Mouse (Mus musculus): ENCODE measurements at regions not wholly inside any gene's neighbourhood (a gene's known extent, or its start where the extent isn't known, plus 50 kb on each side); places are given as distances from the start of the nearest gene placed in this dataset.

DNA sequence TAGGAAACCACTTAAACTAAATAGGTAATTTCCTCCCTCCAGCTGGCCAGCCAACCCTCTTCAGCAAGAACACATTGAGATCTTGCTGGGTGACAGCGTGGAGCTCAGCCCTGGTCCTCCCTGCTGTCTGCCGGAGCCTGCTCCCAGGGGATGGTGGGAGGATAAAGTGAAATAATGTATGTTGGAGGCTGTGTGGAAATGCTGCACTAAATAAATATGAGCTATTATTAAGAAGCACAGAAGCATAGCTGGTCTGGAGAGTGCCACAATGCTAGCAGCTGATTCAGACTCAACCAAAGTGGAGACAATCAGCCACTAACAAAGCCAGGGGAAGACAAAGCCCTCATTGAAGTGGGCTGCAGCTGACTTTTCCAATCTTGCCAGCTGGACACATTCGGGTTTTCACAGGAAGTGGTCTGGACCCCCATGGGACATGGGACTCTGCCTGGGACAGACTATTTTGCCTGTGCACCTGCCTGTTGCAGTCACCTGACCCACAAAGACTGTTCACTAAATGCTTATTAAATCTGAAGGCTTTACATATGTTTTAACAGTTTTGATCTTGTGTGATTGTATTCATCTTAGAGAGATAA is 248.3 kb downstream of the Emp1 start:
- WGBS, result 70% methylated on average over 3 of the region's 3 CpGs
- Histone ChIP-seq H3K4me3 (ENCODE audit: low read depth, low read length) (no peak overlapping the region), H3K9me3 (ENCODE audit: control insufficient read depth, low read length) (no peaks in the 10 kb centered on the region), H3K27me3 (ENCODE audit: control insufficient read depth, insufficient read depth, low read length) (no peaks in the 10 kb centered on the region), H3K4me2 (ENCODE audit: low read depth) (no peak overlapping the region), H3K4me1 (ENCODE audit: control insufficient read depth, insufficient read depth, low read length) (no peaks in the 10 kb centered on the region), H3K9ac (ENCODE audit: low read length) (no peak overlapping the region), H3K27ac (ENCODE audit: low read depth, low read length) (no peak overlapping the region), H3K36me3 (ENCODE audit: control insufficient read depth, insufficient read depth, low read length) (no peaks in the 10 kb centered on the region)
- DNase-seq (ENCODE audit: low spot score) (peak; percentile 13), ATAC-seq (ENCODE audit: insufficient read depth, low FRiP score, low TSS enrichment) (no peak)

DNA sequence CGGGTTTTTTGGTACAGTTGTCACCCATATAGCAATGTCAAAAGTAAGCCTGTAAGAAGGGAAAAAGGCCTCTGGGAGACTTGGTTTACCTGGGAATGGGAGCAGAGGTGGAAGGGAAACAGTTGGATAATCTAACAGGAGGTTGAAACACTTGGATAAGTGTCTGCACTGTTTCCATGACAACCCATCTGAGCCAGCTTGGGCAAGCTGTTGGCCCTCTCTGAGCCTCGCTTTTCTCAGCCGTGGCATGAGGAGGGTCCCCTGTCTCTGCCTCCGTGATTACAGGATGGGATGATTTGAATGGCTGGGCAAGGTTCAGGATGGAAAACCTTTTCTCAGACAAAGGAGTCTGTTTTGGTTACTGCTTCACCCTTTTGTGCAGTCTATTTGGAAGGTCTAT is 265.6 kb downstream of the Emp1 start:
- no peak overlapping the region for H3K4me3 ChIP-seq (ENCODE audit: low read depth, low read length)
- H3K36me3 ChIP-seq (ENCODE audit: control insufficient read depth, insufficient read depth, low read length), result no peaks in the 10 kb centered on the region
- H3K9ac ChIP-seq (ENCODE audit: low read length), result no peak overlapping the region
- no peaks in the 10 kb centered on the region for H3K4me1 ChIP-seq (ENCODE audit: control insufficient read depth, insufficient read depth, low read length)
- DNase-seq (ENCODE audit: low spot score), result no peak
- no peaks in the 10 kb centered on the region for H3K9me3 ChIP-seq (ENCODE audit: control insufficient read depth, low read length)
- 48% methylated on average over 4 of the region's 4 CpGs for WGBS
- H3K27me3 ChIP-seq (ENCODE audit: control insufficient read depth, insufficient read depth, low read length), result no peaks in the 10 kb centered on the region
- no peak overlapping the region for H3K27ac ChIP-seq (ENCODE audit: low read depth, low read length)
- no peak overlapping the region for H3K4me2 ChIP-seq (ENCODE audit: low read depth)
- no peak for ATAC-seq (ENCODE audit: insufficient read depth, low FRiP score, low TSS enrichment)

DNA sequence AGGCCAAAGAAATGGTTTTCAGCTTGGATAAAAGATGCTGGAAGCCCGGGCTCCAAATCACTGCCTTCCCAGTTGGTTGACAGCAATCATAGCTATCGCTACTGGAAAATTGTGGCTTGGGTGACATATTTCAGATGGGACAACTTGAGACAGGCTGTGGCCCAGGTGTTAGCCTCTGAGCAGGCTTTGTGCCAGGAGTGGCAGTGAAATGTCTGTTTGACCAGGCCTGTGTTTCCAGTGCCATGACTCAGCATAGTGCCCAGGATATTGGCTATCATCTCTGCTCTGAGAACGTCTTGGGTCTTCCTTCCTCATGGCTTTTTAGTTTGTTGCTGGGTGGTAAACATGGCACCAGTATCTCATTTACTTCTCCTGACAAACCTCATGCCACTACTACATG is 266.9 kb downstream of the Emp1 start:
- Histone ChIP-seq H3K27me3 (ENCODE audit: control insufficient read depth, insufficient read depth, low read length) (no peaks in the 10 kb centered on the region), H3K4me3 (ENCODE audit: low read depth, low read length) (no peak overlapping the region), H3K36me3 (ENCODE audit: control insufficient read depth, insufficient read depth, low read length) (no peaks in the 10 kb centered on the region), H3K9ac (ENCODE audit: low read length) (no peak overlapping the region), H3K9me3 (ENCODE audit: control insufficient read depth, low read length) (no peaks in the 10 kb centered on the region), H3K27ac (ENCODE audit: low read depth, low read length) (no peak overlapping the region), H3K4me1 (ENCODE audit: control insufficient read depth, insufficient read depth, low read length) (no peaks in the 10 kb centered on the region), H3K4me2 (ENCODE audit: low read depth) (no peak overlapping the region)
- 71% methylated on average over 3 of the region's 3 CpGs for WGBS
- DNase-seq (ENCODE audit: low spot score) (no peak), ATAC-seq (ENCODE audit: insufficient read depth, low FRiP score, low TSS enrichment) (no peak)

DNA sequence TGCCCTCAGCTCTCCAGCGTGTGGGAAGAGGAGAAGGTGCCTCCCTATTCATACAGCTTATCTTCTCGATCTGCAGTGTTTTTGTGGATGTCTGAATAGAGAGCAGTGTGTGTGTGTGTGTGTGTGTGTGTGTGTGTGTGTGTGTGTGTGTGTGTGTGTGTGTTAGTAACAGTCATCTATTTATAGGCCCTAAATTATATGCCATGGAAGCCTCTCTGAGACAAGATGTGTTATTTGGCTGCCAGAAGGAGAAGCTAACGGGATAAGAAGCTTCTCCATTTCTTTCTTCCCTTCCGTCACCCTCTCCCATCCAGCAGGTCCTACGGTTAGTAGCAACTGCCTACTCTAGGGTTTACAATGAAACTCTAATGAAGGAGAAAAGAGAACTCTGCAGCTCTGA is 270.3 kb downstream of the Emp1 start:
- WGBS, result 85% methylated on average over 5 of the region's 5 CpGs
- DNase-seq (ENCODE audit: low spot score), result no peak
- Histone ChIP-seq H3K4me3 (ENCODE audit: low read depth, low read length) (no peak overlapping the region), H3K4me1 (ENCODE audit: control insufficient read depth, insufficient read depth, low read length) (no peaks in the 10 kb centered on the region), H3K9me3 (ENCODE audit: control insufficient read depth, low read length) (no peaks in the 10 kb centered on the region), H3K27me3 (ENCODE audit: control insufficient read depth, insufficient read depth, low read length) (no peaks in the 10 kb centered on the region), H3K27ac (ENCODE audit: low read depth, low read length) (no peak overlapping the region), H3K36me3 (ENCODE audit: control insufficient read depth, insufficient read depth, low read length) (no peaks in the 10 kb centered on the region), H3K4me2 (ENCODE audit: low read depth) (no peak overlapping the region), H3K9ac (ENCODE audit: low read length) (no peak overlapping the region)
- no peak for ATAC-seq (ENCODE audit: insufficient read depth, low FRiP score, low TSS enrichment)

DNA sequence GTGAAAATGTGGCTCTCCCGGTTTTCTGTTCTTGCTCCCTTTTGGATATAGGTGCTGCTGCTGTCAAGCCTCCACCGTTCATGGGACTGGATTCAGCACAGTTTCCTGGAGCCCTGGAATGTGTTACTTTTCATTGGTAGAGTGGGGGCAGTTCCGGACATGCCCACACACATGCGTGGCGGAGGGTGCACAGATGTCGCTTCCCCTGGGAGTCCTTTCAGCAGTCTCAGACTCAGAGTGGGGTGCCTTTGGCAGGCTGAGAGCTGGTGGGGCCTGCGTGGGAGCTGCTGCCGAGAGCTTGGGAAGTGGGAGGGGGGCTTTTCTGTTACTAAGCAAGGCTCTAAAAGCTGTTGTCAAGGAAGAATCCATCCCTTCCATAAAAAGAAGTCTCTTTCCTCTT is 274.3 kb downstream of the Emp1 start:
- WGBS, result 75% methylated on average over 8 of the region's 8 CpGs

DNA sequence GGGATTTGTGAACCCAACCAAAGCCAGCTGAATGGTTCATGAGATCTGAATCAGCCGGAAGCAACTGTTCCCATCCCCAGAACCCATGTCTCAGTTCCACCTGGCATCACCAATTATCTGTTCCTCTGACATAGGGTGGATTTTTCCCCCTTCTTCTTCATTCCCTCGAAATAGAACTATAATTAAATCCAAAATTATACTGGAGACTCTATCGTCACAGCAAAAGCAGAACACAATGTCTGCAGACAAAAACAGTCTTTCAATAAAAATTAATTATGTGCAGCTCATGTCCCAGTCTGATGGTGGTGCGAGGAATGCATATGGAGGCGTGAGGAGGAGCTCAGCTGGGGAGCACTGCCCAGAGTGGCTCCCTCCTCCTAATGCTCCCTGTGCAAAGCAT is 280.4 kb downstream of the Emp1 start:
- Histone ChIP-seq H3K9ac (ENCODE audit: low read length) (no peak overlapping the region), H3K4me1 (ENCODE audit: control insufficient read depth, insufficient read depth, low read length) (no peaks in the 10 kb centered on the region), H3K36me3 (ENCODE audit: control insufficient read depth, insufficient read depth, low read length) (no peaks in the 10 kb centered on the region), H3K27me3 (ENCODE audit: control insufficient read depth, insufficient read depth, low read length) (no peaks in the 10 kb centered on the region), H3K4me2 (ENCODE audit: low read depth) (no peak overlapping the region), H3K9me3 (ENCODE audit: control insufficient read depth, low read length) (no peaks in the 10 kb centered on the region), H3K4me3 (ENCODE audit: low read depth, low read length) (no peak overlapping the region), H3K27ac (ENCODE audit: low read depth, low read length) (no peak overlapping the region)
- WGBS, result 86% methylated on average over 5 of the region's 5 CpGs
- ATAC-seq (ENCODE audit: insufficient read depth, low FRiP score, low TSS enrichment) (no peak), DNase-seq (ENCODE audit: low spot score) (no peak)

More for the DNA sequence above, 274.3 kb downstream of the Emp1 start:
- H3K4me3 ChIP-seq (ENCODE audit: low read depth, low read length), result no peak overlapping the region
- H3K4me2 ChIP-seq (ENCODE audit: low read depth), result no peak overlapping the region
- no peak for DNase-seq (ENCODE audit: low spot score)
- H3K27ac ChIP-seq (ENCODE audit: low read depth, low read length), result no peak overlapping the region
- H3K9me3 ChIP-seq (ENCODE audit: control insufficient read depth, low read length), result no peaks in the 10 kb centered on the region
- ATAC-seq (ENCODE audit: insufficient read depth, low FRiP score, low TSS enrichment), result no peak
- no peaks in the 10 kb centered on the region for H3K36me3 ChIP-seq (ENCODE audit: control insufficient read depth, insufficient read depth, low read length)
- no peaks in the 10 kb centered on the region for H3K27me3 ChIP-seq (ENCODE audit: control insufficient read depth, insufficient read depth, low read length)
- no peaks in the 10 kb centered on the region for H3K4me1 ChIP-seq (ENCODE audit: control insufficient read depth, insufficient read depth, low read length)
- H3K9ac ChIP-seq (ENCODE audit: low read length), result no peak overlapping the region

DNA sequence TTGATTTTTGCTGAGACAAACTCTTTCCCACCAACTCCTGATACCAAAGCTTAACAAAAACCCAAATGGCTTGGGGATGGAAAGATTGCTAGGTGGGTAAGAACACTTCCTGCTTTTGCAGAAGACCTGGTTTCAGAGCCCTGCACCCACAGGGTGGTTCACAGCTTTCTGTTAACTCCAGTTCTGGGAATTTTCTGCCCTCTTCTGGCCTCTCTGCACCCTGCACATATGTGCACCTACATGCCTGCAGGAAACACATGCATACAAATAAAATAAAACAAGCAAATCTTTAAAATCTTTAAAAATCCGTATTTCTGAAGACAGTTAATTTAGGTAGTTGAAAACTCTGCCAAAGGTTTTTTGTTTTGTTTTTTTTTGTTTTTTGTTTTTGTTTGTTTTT is 283.8 kb downstream of the Emp1 start:
- no peaks in the 10 kb centered on the region for H3K27me3 ChIP-seq (ENCODE audit: control insufficient read depth, insufficient read depth, low read length)
- no peak overlapping the region for H3K4me3 ChIP-seq (ENCODE audit: low read depth, low read length)
- H3K4me1 ChIP-seq (ENCODE audit: control insufficient read depth, insufficient read depth, low read length), result no peaks in the 10 kb centered on the region
- DNase-seq (ENCODE audit: low spot score) (no peak), ATAC-seq (ENCODE audit: insufficient read depth, low FRiP score, low TSS enrichment) (no peak)
- H3K4me2 ChIP-seq (ENCODE audit: low read depth), result no peak overlapping the region
- H3K27ac ChIP-seq (ENCODE audit: low read depth, low read length), result no peak overlapping the region
- no peaks in the 10 kb centered on the region for H3K9me3 ChIP-seq (ENCODE audit: control insufficient read depth, low read length)
- WGBS, result 77% methylated on average over 1 of the region's 1 CpGs
- no peak overlapping the region for H3K9ac ChIP-seq (ENCODE audit: low read length)
- no peaks in the 10 kb centered on the region for H3K36me3 ChIP-seq (ENCODE audit: control insufficient read depth, insufficient read depth, low read length)

DNA sequence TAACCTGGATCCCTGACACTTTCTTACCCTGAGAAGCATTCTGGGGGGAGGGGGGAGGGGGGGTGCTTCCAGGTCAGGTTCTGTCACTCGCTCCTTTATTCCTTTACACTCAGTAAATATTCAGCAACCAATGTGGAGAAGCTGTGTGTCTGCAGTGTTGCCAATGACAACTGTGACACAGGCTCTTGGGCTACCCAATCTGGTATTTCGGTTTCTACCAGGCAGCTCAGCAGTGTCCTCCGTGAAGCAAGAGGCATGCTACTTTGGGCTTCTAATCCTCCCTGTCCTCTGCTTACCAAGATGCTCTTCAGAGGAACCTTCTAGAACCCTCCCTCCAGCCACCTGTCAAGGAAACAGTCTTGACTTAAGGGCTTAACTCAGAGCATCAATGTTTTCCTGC is 290.7 kb downstream of the Emp1 start:
- 79% methylated on average over 3 of the region's 3 CpGs for WGBS
- Histone ChIP-seq H3K4me2 (ENCODE audit: low read depth) (no peak overlapping the region), H3K4me1 (ENCODE audit: control insufficient read depth, insufficient read depth, low read length) (no peaks in the 10 kb centered on the region), H3K4me3 (ENCODE audit: low read depth, low read length) (no peak overlapping the region), H3K27ac (ENCODE audit: low read depth, low read length) (no peak overlapping the region), H3K9me3 (ENCODE audit: control insufficient read depth, low read length) (no peaks in the 10 kb centered on the region), H3K27me3 (ENCODE audit: control insufficient read depth, insufficient read depth, low read length) (no peaks in the 10 kb centered on the region), H3K36me3 (ENCODE audit: control insufficient read depth, insufficient read depth, low read length) (no peaks in the 10 kb centered on the region), H3K9ac (ENCODE audit: low read length) (no peak overlapping the region)
- ATAC-seq (ENCODE audit: insufficient read depth, low FRiP score, low TSS enrichment) (no peak), DNase-seq (ENCODE audit: low spot score) (no peak)

DNA sequence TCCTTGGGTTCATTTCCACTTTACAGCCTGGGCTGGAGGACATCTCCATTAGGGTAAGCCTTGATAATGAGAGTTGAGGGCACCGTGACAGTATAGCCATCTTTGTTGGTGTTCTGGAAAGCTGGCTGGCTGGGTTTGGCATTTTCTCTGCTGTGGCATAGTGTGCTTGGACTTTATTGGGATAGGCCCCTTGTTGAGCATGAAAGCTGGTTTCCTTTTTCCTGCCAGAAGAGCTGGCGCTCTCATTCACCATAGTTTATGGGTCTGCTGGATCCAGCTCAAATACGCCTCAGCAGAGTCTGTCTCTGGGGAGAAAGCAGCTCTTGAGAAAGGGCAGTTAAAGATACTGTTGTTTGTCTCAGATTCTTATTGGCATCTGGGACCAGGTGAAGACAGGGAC is 300.0 kb downstream of the Emp1 start:
- Histone ChIP-seq H3K9ac (ENCODE audit: low read length) (no peak overlapping the region), H3K27me3 (ENCODE audit: control insufficient read depth, insufficient read depth, low read length) (no peaks in the 10 kb centered on the region), H3K4me2 (ENCODE audit: low read depth) (no peak overlapping the region), H3K9me3 (ENCODE audit: control insufficient read depth, low read length) (no peaks in the 10 kb centered on the region), H3K27ac (ENCODE audit: low read depth, low read length) (no peak overlapping the region), H3K36me3 (ENCODE audit: control insufficient read depth, insufficient read depth, low read length) (no peaks in the 10 kb centered on the region), H3K4me1 (ENCODE audit: control insufficient read depth, insufficient read depth, low read length) (no peaks in the 10 kb centered on the region), H3K4me3 (ENCODE audit: low read depth, low read length) (no peak overlapping the region)
- WGBS, result 91% methylated on average over 3 of the region's 3 CpGs
- no peak for DNase-seq (ENCODE audit: low spot score)
- ATAC-seq (ENCODE audit: insufficient read depth, low FRiP score, low TSS enrichment), result no peak
